Mouse (Mus musculus): ENCODE measurements around the gene Tmem161b. TPM values are rescaled to one million over a fixed set of nuclear protein-coding genes. Genes with fewer than 3 reads are reported as not detected.
"Not testable (repeated sequence)": the region's sequence is repeated elsewhere in the genome, so short reads cannot be mapped to it uniquely, and the experiment has no call there.

Tmem161b gene
- total RNA-seq (2014; fragmentation: Nextera tagmentation): 21.1 and 21.3 TPM in 2 replicates
- 17.8 and 18.2 TPM in 2 replicates for total RNA-seq (2017)
- polyA plus RNA-seq (2012): 0.34 and 0.43 TPM in 2 replicates

- peak; percentile 100 for ATAC-seq (ENCODE audit: extremely low read depth, insufficient number of reproducible peaks, low FRiP score, poor library complexity, severe bottlenecking)
- Histone ChIP-seq H3K4me1 (ENCODE audit: insufficient read depth, low read depth, low read length) (peaks cover 15% of the 10 kb centered on the region), H3K27me3 (ENCODE audit: insufficient read depth, low read length) (no peaks in the 10 kb centered on the region), H3K4me3 (ENCODE audit: low read depth, low read length) (peak within 1 kb of the TSS; percentile 88), H3K36me3 (replicated peaks) (peaks cover 6% of the 10 kb centered on the region), H3K9me3 (replicated peaks) (no peaks in the 10 kb centered on the region)
- peak; percentile 90 for DNase-seq (ENCODE audit: low spot score)
- no peak for TF ChIP-seq CTCF (IDR thresholded peaks at IDR 0.05; ENCODE audit: low read depth, low read length)
- TF ChIP-seq TAL1 (conservative IDR thresholded peaks at IDR 0.05; ENCODE audit: low read depth, low read length): no peak
- no peak for TF ChIP-seq POLR2AphosphoS5 (IDR thresholded peaks at IDR 0.05; ENCODE audit: insufficient replicate concordance, low read depth, low read length)
- TF ChIP-seq GATA2 (IDR thresholded peaks at IDR 0.05; ENCODE audit: borderline replicate concordance, low read depth, low read length): no peak
These were observed at the start of gene Tmem161b for GRCm38 (mm10) chr13:84221820-84222681. Gene Tmem161b, plus strand, starts transcription at chr13:84222296.

GRCm38 (mm10) chr13:84185835-84186234 lies 36.3 kb upstream of the Tmem161b start:
- not testable (repeated sequence) for ATAC-seq (ENCODE audit: extremely low read depth, insufficient number of reproducible peaks, low FRiP score, poor library complexity, severe bottlenecking); H3K9me3 ChIP-seq (replicated peaks); H3K36me3 ChIP-seq (replicated peaks); H3K4me3 ChIP-seq (ENCODE audit: low read depth, low read length); H3K4me1 ChIP-seq (ENCODE audit: insufficient read depth, low read depth, low read length); DNase-seq (ENCODE audit: low spot score); H3K27me3 ChIP-seq (ENCODE audit: insufficient read depth, low read length)

- Histone ChIP-seq H3K9me3 (replicated peaks) (no peaks in the 10 kb centered on the region), H3K4me3 (ENCODE audit: low read depth, low read length) (no peak overlapping the region), H3K4me1 (ENCODE audit: insufficient read depth, low read depth, low read length) (no peaks in the 10 kb centered on the region), H3K36me3 (replicated peaks) (no peaks in the 10 kb centered on the region), H3K27me3 (ENCODE audit: insufficient read depth, low read length) (no peaks in the 10 kb centered on the region)
- DNase-seq (ENCODE audit: low spot score): no peak
- TF ChIP-seq GATA2 (IDR thresholded peaks at IDR 0.05; ENCODE audit: borderline replicate concordance, low read depth, low read length) (no peak), TAL1 (conservative IDR thresholded peaks at IDR 0.05; ENCODE audit: low read depth, low read length) (no peak), GATA1 (IDR thresholded peaks at IDR 0.05; ENCODE audit: borderline replicate concordance, low read length) (no peak), CTCF (IDR thresholded peaks at IDR 0.05; ENCODE audit: low read depth, low read length) (no peak), POLR2AphosphoS5 (IDR thresholded peaks at IDR 0.05; ENCODE audit: insufficient replicate concordance, low read depth, low read length) (no peak)
- ATAC-seq (ENCODE audit: extremely low read depth, insufficient number of reproducible peaks, low FRiP score, poor library complexity, severe bottlenecking): no peak
These were observed 29.4 kb upstream of the Tmem161b start for GRCm38 (mm10) chr13:84192723-84193122.

GRCm38 (mm10) chr13:84222682-84222992 lies 541 bp downstream of the Tmem161b start:
- TF ChIP-seq GATA2 (IDR thresholded peaks at IDR 0.05; ENCODE audit: borderline replicate concordance, low read depth, low read length) (no peak), TAL1 (conservative IDR thresholded peaks at IDR 0.05; ENCODE audit: low read depth, low read length) (no peak), CTCF (IDR thresholded peaks at IDR 0.05; ENCODE audit: low read depth, low read length) (no peak)
- H3K36me3 ChIP-seq (replicated peaks): peaks cover 9% of the 10 kb centered on the region
- peaks cover 15% of the 10 kb centered on the region for H3K4me1 ChIP-seq (ENCODE audit: insufficient read depth, low read depth, low read length)
- no peaks in the 10 kb centered on the region for H3K9me3 ChIP-seq (replicated peaks)
- no peak for ATAC-seq (ENCODE audit: extremely low read depth, insufficient number of reproducible peaks, low FRiP score, poor library complexity, severe bottlenecking)
- DNase-seq (ENCODE audit: low spot score): no peak
- peak overlapping the region; percentile 88 for H3K4me3 ChIP-seq (ENCODE audit: low read depth, low read length)
- H3K27me3 ChIP-seq (ENCODE audit: insufficient read depth, low read length): no peaks in the 10 kb centered on the region

GRCm38 (mm10) chr13:84223018-84223417 lies 922 bp downstream of the Tmem161b start:
- Histone ChIP-seq H3K36me3 (replicated peaks) (peaks cover 13% of the 10 kb centered on the region), H3K27me3 (ENCODE audit: insufficient read depth, low read length) (no peaks in the 10 kb centered on the region), H3K9me3 (replicated peaks) (no peaks in the 10 kb centered on the region), H3K4me3 (ENCODE audit: low read depth, low read length) (peak overlapping the region; percentile 88), H3K4me1 (ENCODE audit: insufficient read depth, low read depth, low read length) (peaks cover 15% of the 10 kb centered on the region)
- DNase-seq (ENCODE audit: low spot score): no peak
- TF ChIP-seq GATA1 (IDR thresholded peaks at IDR 0.05; ENCODE audit: borderline replicate concordance, low read length): no peak
- TF ChIP-seq POLR2AphosphoS5 (IDR thresholded peaks at IDR 0.05; ENCODE audit: insufficient replicate concordance, low read depth, low read length): no peak
- no peak for TF ChIP-seq TAL1 (conservative IDR thresholded peaks at IDR 0.05; ENCODE audit: low read depth, low read length)
- no peak for TF ChIP-seq GATA2 (IDR thresholded peaks at IDR 0.05; ENCODE audit: borderline replicate concordance, low read depth, low read length)
- no peak for ATAC-seq (ENCODE audit: extremely low read depth, insufficient number of reproducible peaks, low FRiP score, poor library complexity, severe bottlenecking)

- ATAC-seq (ENCODE audit: extremely low read depth, insufficient number of reproducible peaks, low FRiP score, poor library complexity, severe bottlenecking): no peak
These were observed 11.9 kb downstream of the Tmem161b start for GRCm38 (mm10) chr13:84234019-84234418.

More at GRCm38 (mm10) chr13:84234019-84234418, 11.9 kb downstream of the Tmem161b start:
- H3K27me3 ChIP-seq (ENCODE audit: insufficient read depth, low read length): no peaks in the 10 kb centered on the region
- peaks cover 20% of the 10 kb centered on the region for H3K36me3 ChIP-seq (replicated peaks)
- no peak for DNase-seq (ENCODE audit: low spot score)
- H3K4me1 ChIP-seq (ENCODE audit: insufficient read depth, low read depth, low read length): 0 out of 2 replicates have a peak, but pooled peaks cover 4% of the 10 kb centered on the region
- TF ChIP-seq TAL1 (conservative IDR thresholded peaks at IDR 0.05; ENCODE audit: low read depth, low read length): no peak
- no peak for TF ChIP-seq POLR2AphosphoS5 (IDR thresholded peaks at IDR 0.05; ENCODE audit: insufficient replicate concordance, low read depth, low read length)
- TF ChIP-seq CTCF (IDR thresholded peaks at IDR 0.05; ENCODE audit: low read depth, low read length): no peak
- TF ChIP-seq GATA2 (IDR thresholded peaks at IDR 0.05; ENCODE audit: borderline replicate concordance, low read depth, low read length): no peak
- TF ChIP-seq GATA1 (IDR thresholded peaks at IDR 0.05; ENCODE audit: borderline replicate concordance, low read length): no peak
- H3K9me3 ChIP-seq (replicated peaks): no peaks in the 10 kb centered on the region
- H3K4me3 ChIP-seq (ENCODE audit: low read depth, low read length): no peak overlapping the region
